Mouse (Mus musculus) thymus, adult 18-20 months (tissue): ENCODE data around the gene Gpr158.

Source experiments
- DNase-seq, 2 experiments: peaks; one replicate each; pipeline ENCODE4 v3.0.0; 2022; ENCODE audit warnings: mixed read lengths in 2 of 2

Gpr158 gene

GRCm38 (mm10) chr2:21665721-21666120, 298.4 kb downstream of the Gpr158 start:
- no peak for DNase-seq

GRCm38 (mm10) chr2:21676084-21676838, 308.9 kb downstream of the Gpr158 start:
- no peak for DNase-seq

DNA sequence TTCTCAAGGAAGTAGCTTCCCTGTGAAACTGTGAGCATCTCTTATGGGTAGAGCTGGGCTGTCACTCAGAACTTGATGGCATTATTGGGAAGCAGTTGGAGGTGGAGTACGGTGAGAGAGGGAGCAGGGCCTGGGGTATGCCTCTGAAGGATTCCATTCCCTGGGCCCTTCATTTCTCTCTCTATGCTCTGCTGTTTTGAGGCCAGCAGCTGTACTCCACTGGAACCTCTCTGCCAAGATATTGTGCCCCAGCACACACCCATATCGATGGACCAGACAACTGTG, 309.4 kb downstream of the Gpr158 start:
- no peak for DNase-seq

GRCm38 (mm10) chr2:21680735-21681270, 313.5 kb downstream of the Gpr158 start:
- no peak for DNase-seq

GRCm38 (mm10) chr2:21684736-21685135, 317.4 kb downstream of the Gpr158 start:
- no peak for DNase-seq

- no peak for DNase-seq
Observed at GRCm38 (mm10) chr2:21693128-21693527, 325.8 kb downstream of the Gpr158 start.

- no peak for DNase-seq
Observed at GRCm38 (mm10) chr2:21693807-21694594, 326.7 kb downstream of the Gpr158 start.

GRCm38 (mm10) chr2:21728075-21728474, 360.7 kb downstream of the Gpr158 start:
- DNase-seq, result no peak

DNA sequence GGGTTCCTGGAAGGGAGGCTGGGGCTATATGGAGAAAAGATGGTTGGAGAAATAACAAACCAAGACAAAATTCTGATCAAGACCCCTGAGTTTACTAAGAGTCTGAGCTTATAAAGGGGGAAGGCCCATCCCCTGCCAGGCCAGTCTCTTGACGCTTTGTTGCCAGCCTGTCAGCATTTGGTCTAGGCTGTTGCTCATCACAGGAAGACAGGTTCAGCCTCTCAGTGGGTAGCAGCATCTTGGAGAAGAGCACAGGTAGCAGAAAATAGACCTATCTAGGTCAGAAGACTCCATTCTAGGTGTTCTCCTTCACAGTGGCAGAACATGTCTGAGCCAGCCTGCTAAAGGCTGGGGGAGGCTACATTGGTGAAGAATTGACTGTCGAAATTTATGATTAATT, 416.4 kb downstream of the Gpr158 start:
- no peak for DNase-seq

- no peak for DNase-seq
Observed at GRCm38 (mm10) chr2:21793156-21793555, 425.8 kb downstream of the Gpr158 start.

DNA sequence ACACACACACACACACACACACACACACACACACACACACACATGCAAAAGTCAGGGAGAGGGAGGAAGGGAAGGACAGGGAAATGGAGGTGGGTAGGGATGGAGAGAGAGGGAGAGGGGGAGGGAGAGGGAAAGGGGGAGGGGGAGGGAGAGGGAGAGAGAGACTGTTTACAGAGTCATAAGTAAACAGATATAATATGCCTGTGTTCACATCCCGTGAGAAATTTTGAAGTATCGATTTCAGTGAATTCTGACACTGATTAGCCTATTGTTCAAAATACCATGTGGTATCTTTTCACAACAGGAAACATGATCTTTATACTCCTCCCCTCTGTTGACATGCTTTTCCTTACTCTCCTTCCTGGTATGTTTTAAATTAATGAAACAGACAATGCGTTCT, 432.3 kb downstream of the Gpr158 start:
- no peak for DNase-seq

GRCm38 (mm10) chr2:21800045-21800444, 432.7 kb downstream of the Gpr158 start:
- no peak for DNase-seq

DNA sequence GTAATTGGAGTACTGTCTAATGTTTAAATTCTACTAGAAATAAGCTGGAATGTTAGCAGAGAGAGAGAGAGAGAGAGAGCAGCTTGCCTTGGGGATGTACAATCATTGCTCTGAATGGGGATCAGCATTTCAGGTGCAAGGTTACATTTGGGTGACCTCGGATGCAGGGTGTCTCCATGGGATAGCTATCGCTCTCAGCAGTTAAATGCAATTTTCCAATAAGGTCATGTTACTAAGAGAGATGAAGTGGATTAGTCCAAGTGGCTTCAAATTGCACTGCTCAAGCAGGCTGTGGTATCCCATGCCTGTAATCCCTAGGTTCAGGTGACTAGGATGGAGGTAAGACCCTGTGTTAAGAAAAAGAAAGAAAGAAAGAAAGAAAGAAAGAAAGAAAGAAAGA, 441.2 kb downstream of the Gpr158 start:
- no peak for DNase-seq

GRCm38 (mm10) chr2:21810431-21810830, 443.1 kb downstream of the Gpr158 start:
- DNase-seq, result no peak

GRCm38 (mm10) chr2:21864061-21864460, 496.7 kb downstream of the Gpr158 start:
- no peak for DNase-seq
